In genomic region chr1:142983641-142984040, GRCm38 (mm10) we compare ENCODE assay signal across 17 mouse cellular contexts.
"Had no signal": no experiment of that assay in that cellular context is flagged by ENCODE, and none has a peak within 500 bp of the region (broad histone marks: within the 10 kb centered on the region; RNA-seq: fewer than 3 reads in every experiment).

No protein-coding gene starts in this region.

- H3K4me1 ChIP-seq: liver, embryonic 13.5 days; megakaryocyte, embryonic 14.5 days; neural tube, embryonic 13.5 days; stomach, embryonic 15.5 days had no signal

- H3K27me3 ChIP-seq: liver, embryonic 13.5 days; megakaryocyte, embryonic 14.5 days; midbrain, embryonic 13.5 days; neural tube, embryonic 13.5 days; stomach, embryonic 15.5 days had no signal

- ATAC-seq: lung, postnatal 0 days; midbrain, embryonic 13.5 days; midbrain, embryonic 16.5 days had no signal

- H3K36me3 ChIP-seq: liver, embryonic 13.5 days; midbrain, embryonic 10.5 days; midbrain, embryonic 13.5 days; neural tube, embryonic 13.5 days; stomach, embryonic 15.5 days had no signal

- H3K9me3 ChIP-seq: liver, embryonic 13.5 days; megakaryocyte, embryonic 14.5 days; midbrain, embryonic 10.5 days; midbrain, embryonic 13.5 days; neural tube, embryonic 13.5 days; stomach, embryonic 15.5 days had no signal

- H3K4me2 ChIP-seq: liver, embryonic 13.5 days; midbrain, embryonic 13.5 days; neural tube, embryonic 13.5 days; stomach, embryonic 15.5 days had no signal

- H3K9ac ChIP-seq: liver, embryonic 13.5 days; midbrain, embryonic 13.5 days; neural tube, embryonic 13.5 days; stomach, embryonic 15.5 days had no signal

- H3K4me3 ChIP-seq: liver, embryonic 13.5 days; megakaryocyte, embryonic 14.5 days; midbrain, embryonic 10.5 days; midbrain, embryonic 13.5 days; myocyte; neural tube, embryonic 13.5 days; stomach, embryonic 15.5 days had no signal

- DNase-seq: kidney, adult 9 months; kidney, postnatal 14 days; kidney, postnatal 4 days; liver, embryonic 13.5 days; lung, adult 2 months; retina, postnatal 1 day; right cerebral cortex, postnatal 25 days; spleen, adult 18-20 months; thymus, postnatal 25 days had no signal

- H3K27ac ChIP-seq: liver, embryonic 13.5 days; midbrain, embryonic 10.5 days; midbrain, embryonic 13.5 days; neural tube, embryonic 13.5 days; stomach, embryonic 15.5 days had no signal
